Mouse (Mus musculus): ENCODE measurements at regions not wholly inside any gene's neighbourhood (a gene's known extent, or its start where the extent isn't known, plus 50 kb on each side); places are given as distances from the start of the nearest gene placed in this dataset.

GRCm38 (mm10) chr4:10117964-10118363, 756.3 kb upstream of the 2610301B20Rik start:
- no peak for TF ChIP-seq CTCF (IDR thresholded peaks at IDR 0.05; ENCODE audit: extremely low read depth, insufficient read length, insufficient replicate concordance, low read depth, low read length)
- no peak for TF ChIP-seq POLR2A (IDR thresholded peaks at IDR 0.05; ENCODE audit: low read depth, low read length)
